Mouse (Mus musculus): ENCODE data around the gene Reg3d. TPM values are rescaled to one million over a fixed set of nuclear protein-coding genes. Genes with fewer than 3 reads are reported as not detected.
"Not testable (repeated sequence)": the region's sequence is repeated elsewhere in the genome, so short reads cannot be mapped to it uniquely, and the experiment has no call there.

The Reg3d gene
- polyA plus RNA-seq (2016; fragmentation: Nextera tagmentation; extraction: Ambion mirVana): not detected in 2 replicates

DNA sequence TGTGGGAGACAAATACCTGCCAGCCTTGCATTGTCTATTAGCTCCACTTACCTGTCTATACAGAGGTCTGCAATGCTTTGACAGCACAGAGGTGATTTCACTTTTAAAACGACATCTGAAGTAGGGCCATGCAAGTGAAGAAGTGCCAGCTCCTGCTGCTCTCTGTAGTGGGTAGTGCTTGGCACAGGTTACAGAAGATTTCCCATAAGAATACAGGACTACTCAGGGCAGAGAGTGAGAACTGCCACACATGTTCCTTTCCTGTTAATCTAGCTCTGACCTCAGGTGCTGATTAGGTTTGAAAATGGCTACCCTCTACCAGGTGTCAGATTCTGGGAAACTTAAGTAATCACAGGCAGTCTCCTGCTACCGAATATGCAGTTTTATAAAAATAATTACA lies at the start of gene Reg3d:
Gene Reg3d, minus strand, starts transcription at position 101 of the 400 bp plus-strand sequence.
- WGBS: 87% methylated on average over 2 of the region's 2 CpGs
- no peaks in the 10 kb centered on the region for H3K4me1 ChIP-seq
- no peak within 1 kb of the TSS for H3K27ac ChIP-seq
- DNase-seq (ENCODE audit: low spot score): no peak
- H3K9me3 ChIP-seq (replicated peaks): no peaks in the 10 kb centered on the region
- H3K27me3 ChIP-seq (ENCODE audit: low read depth, poor library complexity, severe bottlenecking): no peaks in the 10 kb centered on the region
- no peaks in the 10 kb centered on the region for H3K36me3 ChIP-seq
- H3K4me3 ChIP-seq: no peak within 1 kb of the TSS

DNA sequence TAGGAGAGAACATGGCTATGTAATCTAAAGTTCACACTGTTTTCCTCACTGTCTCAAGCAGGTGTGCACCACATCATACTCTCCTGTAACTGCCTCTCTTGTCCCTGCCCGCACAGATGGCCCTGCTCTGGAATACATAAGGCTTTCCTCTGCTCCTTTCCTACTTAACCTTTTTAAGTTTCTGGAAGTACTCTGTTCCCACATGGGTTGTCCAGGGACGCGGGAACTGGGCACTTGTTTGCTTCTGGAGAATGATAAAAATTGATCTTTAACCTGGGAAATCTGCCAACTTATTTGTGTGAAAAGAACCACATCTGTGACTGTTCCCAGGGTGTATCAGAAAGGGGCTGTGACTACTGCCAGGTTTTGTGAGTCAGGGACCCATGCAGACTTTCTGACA lies 46.8 kb upstream of the Reg3d start:
- Histone ChIP-seq H3K36me3 (no peaks in the 10 kb centered on the region), H3K9me3 (replicated peaks) (no peaks in the 10 kb centered on the region), H3K4me1 (no peaks in the 10 kb centered on the region), H3K27me3 (ENCODE audit: low read depth, poor library complexity, severe bottlenecking) (no peaks in the 10 kb centered on the region), H3K27ac (no peak overlapping the region), H3K4me3 (no peak overlapping the region)
- DNase-seq (ENCODE audit: low spot score): no peak
- WGBS: 94% methylated on average over 3 of the region's 3 CpGs

DNA sequence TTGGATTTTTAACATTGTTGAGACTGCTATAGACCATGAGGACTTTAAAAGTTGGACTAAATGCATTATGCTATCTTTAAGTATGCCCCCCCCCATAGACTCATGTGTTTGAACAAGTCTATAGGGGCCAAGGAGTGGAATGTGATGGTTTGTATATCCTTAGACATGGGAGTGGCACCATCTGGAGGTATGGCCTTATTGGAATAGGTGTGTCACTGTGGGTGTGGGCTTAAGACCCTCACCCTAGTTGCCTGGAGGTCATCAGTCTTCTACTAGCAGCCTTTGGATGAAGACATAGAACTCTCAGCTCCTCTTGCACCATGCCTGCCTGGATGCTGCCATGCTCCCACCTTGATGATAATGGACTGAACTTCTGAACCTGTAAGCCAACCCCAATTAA lies 43.7 kb upstream of the Reg3d start, which contains the start of gene Reg1:
Gene Reg1, plus strand, starts transcription at position 301 of the 400 bp plus-strand sequence.
- H3K4me3 ChIP-seq; DNase-seq (ENCODE audit: low spot score); H3K36me3 ChIP-seq; H3K9me3 ChIP-seq (replicated peaks); H3K27ac ChIP-seq; H3K4me1 ChIP-seq; H3K27me3 ChIP-seq (ENCODE audit: low read depth, poor library complexity, severe bottlenecking): not testable (repeated sequence)

DNA sequence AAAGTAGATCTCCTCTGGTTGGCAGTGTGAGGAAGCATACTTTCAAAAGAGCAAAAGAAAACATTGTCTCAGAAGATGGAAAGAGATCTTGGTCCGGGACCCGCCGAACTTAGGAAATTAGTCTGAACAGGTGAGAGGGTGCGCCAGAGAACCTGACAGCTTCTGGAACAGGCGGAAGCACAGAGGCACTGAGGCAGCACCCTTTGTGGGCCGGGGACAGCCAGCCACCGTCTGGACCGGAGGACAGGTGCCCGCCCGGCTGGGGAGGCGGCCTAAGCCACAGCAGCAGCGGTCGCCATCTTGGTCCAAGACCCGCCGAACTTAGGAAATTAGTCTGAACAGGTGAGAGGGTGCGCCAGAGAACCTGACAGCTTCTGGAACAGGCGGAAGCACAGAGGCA lies 16.7 kb upstream of the Reg3d start, which contains the start of gene Reg2:
Gene Reg2, plus strand, starts transcription at position 301 of the 400 bp plus-strand sequence.
- not testable (repeated sequence) for H3K4me3 ChIP-seq; DNase-seq (ENCODE audit: low spot score); H3K36me3 ChIP-seq; H3K9me3 ChIP-seq (replicated peaks); H3K4me1 ChIP-seq; H3K27ac ChIP-seq; H3K27me3 ChIP-seq (ENCODE audit: low read depth, poor library complexity, severe bottlenecking)
- WGBS: 100% methylated on average over 4 of the region's 17 CpGs

DNA sequence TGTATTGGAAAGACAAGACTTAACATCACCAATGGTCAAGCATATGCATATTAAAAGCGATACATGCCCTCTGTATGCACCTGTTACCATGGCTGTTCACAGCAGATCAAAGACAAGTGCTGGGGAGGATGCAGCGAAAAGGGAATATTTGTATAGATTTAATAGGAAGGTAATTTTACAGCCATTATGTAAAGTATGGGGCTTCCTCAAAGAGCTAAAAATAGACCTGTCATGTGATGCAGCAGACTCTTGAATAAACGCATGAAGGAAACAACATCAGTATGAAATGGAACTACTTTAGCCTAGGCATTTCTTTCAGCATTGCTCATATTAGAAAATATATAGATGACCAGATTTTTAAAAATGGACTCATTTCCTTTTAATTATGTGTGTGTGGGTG lies 6.9 kb upstream of the Reg3d start:
- WGBS: 90% methylated on average over 3 of the region's 3 CpGs
- no peaks in the 10 kb centered on the region for H3K27me3 ChIP-seq (ENCODE audit: low read depth, poor library complexity, severe bottlenecking)
- H3K9me3 ChIP-seq (replicated peaks): no peaks in the 10 kb centered on the region
- DNase-seq (ENCODE audit: low spot score): no peak
- no peaks in the 10 kb centered on the region for H3K4me1 ChIP-seq
- H3K27ac ChIP-seq: no peak overlapping the region
- no peak overlapping the region for H3K4me3 ChIP-seq
- H3K36me3 ChIP-seq: no peaks in the 10 kb centered on the region

DNA sequence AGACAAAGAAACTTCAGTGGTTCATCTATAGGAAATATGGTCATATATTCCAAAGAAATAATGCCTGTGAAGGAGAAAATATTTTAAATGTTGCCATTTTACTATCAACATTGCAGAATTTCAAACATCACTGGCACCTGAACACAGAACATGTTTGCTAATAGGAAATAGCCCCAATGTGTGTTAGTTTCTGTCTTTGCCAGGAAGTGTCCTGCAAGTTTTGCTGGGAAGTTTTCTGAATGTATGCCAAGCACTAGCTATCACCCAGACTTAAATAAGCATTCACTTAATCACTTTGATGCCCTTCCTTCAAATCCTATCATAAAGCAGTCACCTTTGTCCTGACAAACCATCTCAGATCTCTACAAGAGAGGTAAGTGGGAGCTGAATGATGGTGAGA lies 1.7 kb upstream of the Reg3d start, which contains the start of gene Reg3a:
Gene Reg3a, plus strand, starts transcription at position 301 of the 400 bp plus-strand sequence.
- Histone ChIP-seq H3K9me3 (replicated peaks) (no peaks in the 10 kb centered on the region), H3K4me3 (no peak within 1 kb of the TSS), H3K36me3 (no peaks in the 10 kb centered on the region), H3K27me3 (ENCODE audit: low read depth, poor library complexity, severe bottlenecking) (no peaks in the 10 kb centered on the region), H3K4me1 (no peaks in the 10 kb centered on the region), H3K27ac (no peak within 1 kb of the TSS)
- no peak for DNase-seq (ENCODE audit: low spot score)

DNA sequence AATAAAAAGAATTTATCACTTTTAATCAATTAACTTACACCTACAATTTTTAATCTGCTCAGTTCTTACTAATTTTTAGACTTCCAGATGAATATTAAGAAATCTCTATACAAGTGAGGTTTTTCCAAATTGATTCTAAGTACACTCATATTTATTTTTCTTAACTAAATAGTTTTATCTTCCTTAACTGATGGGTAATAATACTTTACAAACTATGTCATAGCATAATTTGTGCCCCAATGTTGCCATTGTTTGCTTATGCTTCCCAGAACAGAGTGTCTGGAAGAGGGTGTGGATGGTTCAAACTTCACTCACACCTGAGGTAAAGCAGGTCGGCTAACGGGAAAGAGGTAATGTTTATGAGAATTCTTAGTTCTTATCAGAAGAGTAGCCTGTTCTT lies 8.3 kb downstream of the Reg3d start, which contains the start of gene Reg3b:
Gene Reg3b, plus strand, starts transcription at position 301 of the 400 bp plus-strand sequence.
- Histone ChIP-seq H3K4me1 (no peaks in the 10 kb centered on the region), H3K36me3 (no peaks in the 10 kb centered on the region), H3K9me3 (replicated peaks) (no peaks in the 10 kb centered on the region), H3K27me3 (ENCODE audit: low read depth, poor library complexity, severe bottlenecking) (no peaks in the 10 kb centered on the region), H3K4me3 (no peak within 1 kb of the TSS), H3K27ac (no peak within 1 kb of the TSS)
- DNase-seq (ENCODE audit: low spot score): no peak
- WGBS: 93% methylated on average over 2 of the region's 2 CpGs

DNA sequence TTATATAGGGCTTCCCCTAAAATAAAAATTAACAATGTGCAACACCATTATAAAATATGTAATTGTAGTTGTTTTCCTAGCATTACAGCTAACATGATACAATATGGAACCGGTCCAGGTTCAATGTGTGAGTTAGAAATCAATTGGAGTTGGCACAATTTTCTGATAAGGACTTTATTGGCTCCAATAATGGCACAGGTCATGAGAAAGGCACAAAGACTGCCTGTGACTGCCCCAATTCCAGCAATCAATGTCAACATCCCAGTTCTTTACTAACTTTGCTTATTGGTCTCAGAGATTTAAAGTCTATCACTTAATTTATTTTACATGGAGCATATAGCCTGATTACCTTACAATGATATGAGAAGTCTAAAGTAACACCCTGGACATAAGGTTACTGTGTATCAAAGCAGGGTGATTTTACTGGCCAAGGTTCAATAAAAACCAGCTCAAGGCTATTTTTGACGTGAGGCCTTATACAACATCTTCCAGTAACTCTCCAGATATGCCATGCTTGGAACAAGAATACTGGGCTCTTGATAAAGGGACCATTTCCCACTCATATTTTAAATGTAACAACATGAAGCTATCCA lies 16.6 kb downstream of the Reg3d start:
- no peak overlapping the region for H3K4me3 ChIP-seq
- WGBS: 75% methylated on average over 2 of the region's 2 CpGs
- H3K27me3 ChIP-seq (ENCODE audit: low read depth, poor library complexity, severe bottlenecking): no peaks in the 10 kb centered on the region
- no peaks in the 10 kb centered on the region for H3K4me1 ChIP-seq
- no peak overlapping the region for H3K27ac ChIP-seq
- no peak for DNase-seq (ENCODE audit: low spot score)
- H3K9me3 ChIP-seq (replicated peaks): no peaks in the 10 kb centered on the region
- no peaks in the 10 kb centered on the region for H3K36me3 ChIP-seq

DNA sequence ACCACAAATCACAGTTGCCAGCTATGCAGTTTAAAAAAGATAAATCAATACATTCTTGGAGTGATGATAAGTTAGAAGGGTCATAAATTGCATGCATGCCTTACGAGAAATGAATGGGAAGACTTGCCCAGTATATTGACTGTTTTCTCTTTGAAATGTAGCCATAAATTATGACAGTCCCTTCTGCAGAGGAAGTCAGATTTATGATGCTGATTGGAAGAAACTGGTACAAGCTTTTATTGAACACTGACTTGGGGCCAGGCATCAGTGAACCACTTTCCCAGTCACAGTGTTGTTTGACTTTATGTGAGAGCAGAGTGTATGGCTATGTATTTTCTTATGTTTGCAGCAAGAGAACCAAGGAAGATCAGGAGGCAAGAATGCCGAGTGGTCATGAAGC lies 37.0 kb downstream of the Reg3d start:
- no peaks in the 10 kb centered on the region for H3K27me3 ChIP-seq (ENCODE audit: low read depth, poor library complexity, severe bottlenecking)
- no peaks in the 10 kb centered on the region for H3K9me3 ChIP-seq (replicated peaks)
- no peak overlapping the region for H3K27ac ChIP-seq
- no peaks in the 10 kb centered on the region for H3K4me1 ChIP-seq
- no peak for DNase-seq (ENCODE audit: low spot score)
- H3K36me3 ChIP-seq: no peaks in the 10 kb centered on the region
- no peak overlapping the region for H3K4me3 ChIP-seq
- 69% methylated on average over 2 of the region's 2 CpGs for WGBS

DNA sequence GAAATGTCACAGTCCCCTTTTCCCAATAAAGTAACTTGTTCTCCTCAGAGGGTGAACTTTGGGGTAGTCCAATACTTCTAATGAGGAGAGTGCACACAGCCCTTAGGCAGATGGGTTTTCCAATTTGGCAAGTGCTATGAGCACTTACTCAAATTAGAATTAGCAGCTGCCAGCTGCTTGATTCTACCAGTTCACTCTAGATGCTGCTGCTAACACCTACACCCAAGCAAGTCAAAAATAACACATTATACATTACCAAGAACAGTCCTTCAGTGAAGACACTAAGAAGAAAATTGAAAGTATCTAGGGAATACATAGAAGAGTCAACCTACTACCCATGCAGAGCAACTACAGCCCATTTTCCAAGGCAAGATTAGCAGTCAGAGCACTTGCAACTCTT lies 38.4 kb downstream of the Reg3d start:
- no peaks in the 10 kb centered on the region for H3K27me3 ChIP-seq (ENCODE audit: low read depth, poor library complexity, severe bottlenecking)
- no peaks in the 10 kb centered on the region for H3K36me3 ChIP-seq

DNA sequence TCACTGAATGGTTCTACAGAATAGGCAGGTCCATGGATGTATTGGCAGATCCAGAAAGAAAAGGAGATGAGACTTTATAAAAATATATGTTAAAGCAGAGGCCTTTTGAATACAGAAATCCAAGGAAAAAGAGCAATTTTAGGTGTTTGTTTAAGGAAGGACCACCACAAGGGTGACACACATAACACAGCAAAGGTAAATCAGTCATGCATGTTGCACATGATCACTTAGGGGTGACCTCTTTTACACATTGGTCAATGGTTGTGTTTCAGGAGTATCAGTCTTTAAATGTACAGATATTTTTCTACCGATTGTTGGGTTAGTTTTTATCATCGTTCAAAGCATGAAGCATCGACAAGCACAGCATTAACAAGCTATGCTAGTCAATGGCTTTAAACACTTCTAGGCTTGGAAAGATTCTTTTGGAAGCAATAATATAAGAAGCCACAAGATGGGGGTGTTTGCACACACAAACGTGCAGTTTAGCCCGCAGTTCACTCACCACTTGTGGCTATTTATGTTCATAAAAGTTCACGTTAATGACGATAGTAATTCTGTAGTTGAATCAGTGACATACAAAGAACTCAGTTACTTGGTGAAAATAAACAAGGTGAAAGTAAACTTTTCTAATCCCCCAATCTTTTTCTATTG lies 46.6 kb downstream of the Reg3d start:
- WGBS: 48% methylated on average over 7 of the region's 7 CpGs
- H3K9me3 ChIP-seq (replicated peaks): no peaks in the 10 kb centered on the region
- H3K27ac ChIP-seq: no peak overlapping the region
- no peak for DNase-seq (ENCODE audit: low spot score)
- no peaks in the 10 kb centered on the region for H3K27me3 ChIP-seq (ENCODE audit: low read depth, poor library complexity, severe bottlenecking)
- no peak overlapping the region for H3K4me3 ChIP-seq
- no peaks in the 10 kb centered on the region for H3K4me1 ChIP-seq
- H3K36me3 ChIP-seq: no peaks in the 10 kb centered on the region

More for the DNA sequence above, 38.4 kb downstream of the Reg3d start:
- no peak for DNase-seq (ENCODE audit: low spot score)
- no peak overlapping the region for H3K27ac ChIP-seq
- H3K4me3 ChIP-seq: no peak overlapping the region
- H3K9me3 ChIP-seq (replicated peaks): no peaks in the 10 kb centered on the region
- H3K4me1 ChIP-seq: no peaks in the 10 kb centered on the region

DNA sequence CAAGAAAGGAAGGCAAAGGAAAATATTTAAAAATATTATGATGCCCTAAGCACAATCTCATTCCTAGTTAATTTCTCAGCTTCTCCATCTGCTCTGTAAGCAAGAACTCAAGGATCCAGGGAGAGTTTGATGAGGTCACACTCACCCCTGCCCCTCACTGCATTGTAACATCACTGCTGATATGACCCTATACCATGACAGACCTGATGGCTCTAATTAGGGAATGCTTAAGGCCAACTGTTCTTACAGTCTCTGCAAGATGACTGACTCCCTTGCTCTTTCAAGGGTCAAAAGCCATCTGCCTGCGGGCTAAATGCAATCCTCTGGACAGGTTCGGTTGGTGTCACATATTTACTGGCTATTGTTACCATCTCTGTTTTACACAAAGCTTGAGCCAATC lies 49.5 kb downstream of the Reg3d start:
- Histone ChIP-seq H3K27ac (no peak overlapping the region), H3K9me3 (replicated peaks) (no peaks in the 10 kb centered on the region), H3K27me3 (ENCODE audit: low read depth, poor library complexity, severe bottlenecking) (no peaks in the 10 kb centered on the region), H3K4me1 (no peaks in the 10 kb centered on the region), H3K36me3 (no peaks in the 10 kb centered on the region), H3K4me3 (no peak overlapping the region)
- 42% methylated on average over 2 of the region's 2 CpGs for WGBS
- DNase-seq (ENCODE audit: low spot score): no peak

DNA sequence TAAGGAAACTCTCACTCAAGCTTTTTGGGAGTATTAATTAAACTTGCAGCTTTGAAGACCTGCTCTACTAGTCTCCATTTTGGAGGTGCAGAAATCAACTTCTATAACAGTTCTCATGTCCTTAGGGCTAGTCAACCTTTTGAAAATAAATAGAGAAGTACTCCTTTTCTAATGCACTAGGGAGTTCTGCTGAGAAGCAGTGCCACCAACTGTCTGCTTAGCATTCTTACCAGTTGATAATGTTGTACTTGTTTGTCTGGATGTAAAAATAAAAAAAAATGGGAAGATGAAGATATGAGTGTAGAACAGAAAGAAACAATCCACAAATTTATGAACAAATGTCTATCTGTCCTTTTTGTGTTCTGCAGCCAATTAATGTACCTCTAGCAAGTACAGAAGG lies 50.9 kb downstream of the Reg3d start:
- no peak overlapping the region for H3K27ac ChIP-seq
- no peaks in the 10 kb centered on the region for H3K36me3 ChIP-seq
- no peaks in the 10 kb centered on the region for H3K27me3 ChIP-seq (ENCODE audit: low read depth, poor library complexity, severe bottlenecking)
- H3K4me3 ChIP-seq: no peak overlapping the region
- no peaks in the 10 kb centered on the region for H3K4me1 ChIP-seq
- DNase-seq (ENCODE audit: low spot score): no peak
- H3K9me3 ChIP-seq (replicated peaks): no peaks in the 10 kb centered on the region

Measured in limb, embryonic 10.5 days (tissue).